Mouse (Mus musculus): ENCODE data around the gene Krt24. TPM values are rescaled to one million over a fixed set of nuclear protein-coding genes. Genes with fewer than 3 reads are reported as not detected.

Gene Krt24
- not detected in 2 replicates for polyA plus RNA-seq (2015; fragmentation: Nextera tagmentation; extraction: Ambion mirVana)

DNA sequence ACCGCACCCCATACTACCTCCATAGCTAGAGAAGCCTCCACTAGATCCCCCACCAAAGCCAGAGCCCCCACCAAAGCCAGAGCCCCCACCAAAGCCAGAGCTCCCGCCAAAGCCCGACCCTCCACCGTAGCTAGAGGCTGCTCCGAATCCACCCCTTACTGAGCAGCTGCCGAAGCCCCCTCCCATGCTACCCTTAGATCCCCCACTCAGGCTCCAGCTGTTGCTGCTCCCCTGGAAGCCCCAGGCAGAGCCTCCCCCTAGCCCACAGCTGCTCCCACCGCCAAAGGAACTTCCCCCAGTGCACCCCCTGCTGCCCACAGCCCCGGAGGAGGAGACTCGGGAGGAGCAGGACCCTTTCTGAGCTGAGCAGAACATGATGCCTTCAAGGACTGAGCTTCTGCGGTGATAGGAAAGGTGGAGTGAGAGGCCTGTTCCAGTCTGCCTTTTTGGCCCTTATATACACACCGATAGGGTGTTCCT is at the start of gene Krt24:
Krt24 (minus strand) TSS at position 430 of the 480 bp plus-strand sequence.
- H3K4me1 ChIP-seq (ENCODE audit: control insufficient read depth, low read depth, low read length) = no peaks in the 10 kb centered on the region
- ATAC-seq (ENCODE audit: low read depth) = no peak
- 49% methylated on average over 11 of the region's 11 CpGs for WGBS (ENCODE audit: insufficient replicate concordance)
- H3K36me3 ChIP-seq (ENCODE audit: control insufficient read depth, insufficient read depth) = no peaks in the 10 kb centered on the region
- H3K4me3 ChIP-seq (ENCODE audit: low read depth, low read length) = no peak within 1 kb of the TSS
- no peak within 1 kb of the TSS for H3K4me2 ChIP-seq (ENCODE audit: low read depth, low read length)
- no peak within 1 kb of the TSS for H3K27ac ChIP-seq (ENCODE audit: low read length)
- H3K9ac ChIP-seq (ENCODE audit: low read depth, low read length) = no peak within 1 kb of the TSS
- no peaks in the 10 kb centered on the region for H3K9me3 ChIP-seq (replicated peaks; ENCODE audit: control insufficient read depth, low read length)
- H3K27me3 ChIP-seq (ENCODE audit: control insufficient read depth, insufficient read depth, low read depth, low read length) = no peaks in the 10 kb centered on the region; the same call in 1 of the 2 replicates

GRCm38 (mm10) chr11:99333426-99333825 is 48.4 kb upstream of the Krt24 start:
- WGBS (ENCODE audit: insufficient replicate concordance) = 60% methylated on average over 13 of the region's 13 CpGs
- H3K27ac ChIP-seq (ENCODE audit: low read length) = no peak overlapping the region

DNA sequence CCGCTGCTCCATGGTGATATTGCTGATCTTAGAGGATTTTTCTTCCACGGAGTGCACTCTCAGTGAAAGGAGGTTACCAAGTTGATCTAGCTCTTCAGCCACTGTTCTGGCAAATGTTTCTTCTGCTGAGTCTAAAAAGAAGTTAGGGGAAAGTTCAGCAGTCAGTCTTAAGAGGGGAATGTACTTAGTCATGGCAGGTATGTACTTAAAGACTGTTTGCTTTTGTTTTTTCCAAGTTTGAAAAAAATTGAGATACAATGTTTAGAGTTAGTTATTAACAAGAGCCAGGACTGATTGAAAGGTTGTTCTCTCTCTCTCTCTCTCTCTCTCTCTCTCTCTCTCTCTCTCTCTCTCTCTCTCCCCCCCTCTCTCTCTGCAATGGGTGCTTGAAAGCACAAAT is 44.6 kb upstream of the Krt24 start:
- no peaks in the 10 kb centered on the region for H3K36me3 ChIP-seq (ENCODE audit: control insufficient read depth, insufficient read depth)
- no peak for ATAC-seq (ENCODE audit: low read depth)
- no peaks in the 10 kb centered on the region for H3K27me3 ChIP-seq (ENCODE audit: control insufficient read depth, insufficient read depth, low read depth, low read length)
- no peaks in the 10 kb centered on the region for H3K4me1 ChIP-seq (ENCODE audit: control insufficient read depth, low read depth, low read length)
- H3K4me3 ChIP-seq (ENCODE audit: low read depth, low read length) = no peak overlapping the region
- no peak overlapping the region for H3K4me2 ChIP-seq (ENCODE audit: low read depth, low read length)
- H3K27ac ChIP-seq (ENCODE audit: low read length) = no peak overlapping the region
- WGBS (ENCODE audit: insufficient replicate concordance) = 63% methylated on average over 2 of the region's 2 CpGs
- no peak overlapping the region for H3K9ac ChIP-seq (ENCODE audit: low read depth, low read length)
- H3K9me3 ChIP-seq (replicated peaks; ENCODE audit: control insufficient read depth, low read length) = no peaks in the 10 kb centered on the region

More at GRCm38 (mm10) chr11:99333426-99333825, 48.4 kb upstream of the Krt24 start:
- H3K4me3 ChIP-seq (ENCODE audit: low read depth, low read length) = no peak overlapping the region
- no peak overlapping the region for H3K9ac ChIP-seq (ENCODE audit: low read depth, low read length)
- no peaks in the 10 kb centered on the region for H3K9me3 ChIP-seq (replicated peaks; ENCODE audit: control insufficient read depth, low read length)
- H3K4me2 ChIP-seq (ENCODE audit: low read depth, low read length) = no peak overlapping the region
- no peaks in the 10 kb centered on the region for H3K4me1 ChIP-seq (ENCODE audit: control insufficient read depth, low read depth, low read length)
- H3K27me3 ChIP-seq (ENCODE audit: control insufficient read depth, insufficient read depth, low read depth, low read length) = no peaks in the 10 kb centered on the region
- no peak for ATAC-seq (ENCODE audit: low read depth)
- no peaks in the 10 kb centered on the region for H3K36me3 ChIP-seq (ENCODE audit: control insufficient read depth, insufficient read depth)

GRCm38 (mm10) chr11:99322851-99323250 is 37.8 kb upstream of the Krt24 start, which contains the start of gene Krt25:
Krt25 (minus strand) TSS chr11:99322951.
- 79% methylated on average over 11 of the region's 11 CpGs for WGBS (ENCODE audit: insufficient replicate concordance)

DNA sequence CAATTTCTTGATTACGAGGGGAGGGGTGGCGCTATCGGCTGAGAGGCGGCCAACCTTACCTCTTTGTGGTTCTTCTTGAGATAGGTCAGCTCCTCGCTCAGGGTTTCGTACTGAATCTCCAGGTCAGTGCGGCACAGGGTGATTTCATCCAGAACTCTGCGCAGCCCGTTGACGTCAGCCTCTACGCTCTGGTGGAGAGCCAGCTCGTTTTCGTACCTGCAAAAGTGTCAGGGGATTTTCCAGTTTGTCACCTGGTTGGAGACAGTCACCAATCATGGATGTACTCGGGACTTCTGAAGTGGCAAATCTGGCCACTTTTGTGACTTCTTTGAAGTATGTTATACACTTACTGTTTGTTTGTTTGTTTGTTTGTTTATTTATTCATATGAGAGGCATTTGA is 36.0 kb upstream of the Krt24 start:
- Histone ChIP-seq H3K27ac (ENCODE audit: low read length) (no peak overlapping the region), H3K4me1 (ENCODE audit: control insufficient read depth, low read depth, low read length) (no peaks in the 10 kb centered on the region), H3K4me2 (ENCODE audit: low read depth, low read length) (no peak overlapping the region), H3K9ac (ENCODE audit: low read depth, low read length) (no peak overlapping the region), H3K27me3 (ENCODE audit: control insufficient read depth, insufficient read depth, low read depth, low read length) (no peaks in the 10 kb centered on the region), H3K36me3 (ENCODE audit: control insufficient read depth, insufficient read depth) (no peaks in the 10 kb centered on the region), H3K4me3 (ENCODE audit: low read depth, low read length) (no peak overlapping the region), H3K9me3 (replicated peaks; ENCODE audit: control insufficient read depth, low read length) (no peaks in the 10 kb centered on the region)
- WGBS (ENCODE audit: insufficient replicate concordance) = 74% methylated on average over 14 of the region's 14 CpGs
- no peak for ATAC-seq (ENCODE audit: low read depth)

More at GRCm38 (mm10) chr11:99322851-99323250, 37.8 kb upstream of the Krt24 start, which contains the start of gene Krt25:
- no peak for ATAC-seq (ENCODE audit: low read depth)
- Histone ChIP-seq H3K4me3 (ENCODE audit: low read depth, low read length) (no peak within 1 kb of the TSS), H3K27me3 (ENCODE audit: control insufficient read depth, insufficient read depth, low read depth, low read length) (no peaks in the 10 kb centered on the region), H3K4me2 (ENCODE audit: low read depth, low read length) (no peak within 1 kb of the TSS), H3K36me3 (ENCODE audit: control insufficient read depth, insufficient read depth) (no peaks in the 10 kb centered on the region), H3K9me3 (replicated peaks; ENCODE audit: control insufficient read depth, low read length) (no peaks in the 10 kb centered on the region), H3K4me1 (ENCODE audit: control insufficient read depth, low read depth, low read length) (no peaks in the 10 kb centered on the region), H3K27ac (ENCODE audit: low read length) (no peak within 1 kb of the TSS), H3K9ac (ENCODE audit: low read depth, low read length) (no peak within 1 kb of the TSS)

DNA sequence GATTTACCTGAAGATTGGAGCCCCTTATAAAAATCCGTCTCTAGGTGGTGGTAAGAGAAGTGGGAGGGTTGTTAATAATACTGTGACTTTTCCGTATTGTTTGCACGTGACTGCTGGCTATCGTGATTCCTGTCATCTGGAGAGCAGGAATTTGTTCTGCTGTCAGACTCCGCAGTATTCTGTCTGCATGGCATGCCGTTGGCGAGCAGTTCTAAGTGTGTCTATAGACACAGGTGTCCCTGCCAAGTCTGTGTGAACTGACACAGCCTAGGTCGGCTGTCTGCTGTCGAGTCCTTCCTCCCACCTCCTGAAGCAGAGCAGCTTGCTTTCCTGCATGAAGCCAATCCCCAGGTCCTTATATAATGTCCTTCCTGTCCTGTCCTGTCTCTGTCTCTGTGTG is 34.1 kb upstream of the Krt24 start:
- Histone ChIP-seq H3K4me3 (ENCODE audit: low read depth, low read length) (no peak overlapping the region), H3K4me2 (ENCODE audit: low read depth, low read length) (no peak overlapping the region), H3K9ac (ENCODE audit: low read depth, low read length) (no peak overlapping the region), H3K36me3 (ENCODE audit: control insufficient read depth, insufficient read depth) (no peaks in the 10 kb centered on the region), H3K27ac (ENCODE audit: low read length) (no peak overlapping the region), H3K9me3 (replicated peaks; ENCODE audit: control insufficient read depth, low read length) (no peaks in the 10 kb centered on the region), H3K4me1 (ENCODE audit: control insufficient read depth, low read depth, low read length) (no peaks in the 10 kb centered on the region), H3K27me3 (ENCODE audit: control insufficient read depth, insufficient read depth, low read depth, low read length) (no peaks in the 10 kb centered on the region)
- WGBS (ENCODE audit: insufficient replicate concordance) = 53% methylated on average over 9 of the region's 9 CpGs
- ATAC-seq (ENCODE audit: low read depth) = no peak

DNA sequence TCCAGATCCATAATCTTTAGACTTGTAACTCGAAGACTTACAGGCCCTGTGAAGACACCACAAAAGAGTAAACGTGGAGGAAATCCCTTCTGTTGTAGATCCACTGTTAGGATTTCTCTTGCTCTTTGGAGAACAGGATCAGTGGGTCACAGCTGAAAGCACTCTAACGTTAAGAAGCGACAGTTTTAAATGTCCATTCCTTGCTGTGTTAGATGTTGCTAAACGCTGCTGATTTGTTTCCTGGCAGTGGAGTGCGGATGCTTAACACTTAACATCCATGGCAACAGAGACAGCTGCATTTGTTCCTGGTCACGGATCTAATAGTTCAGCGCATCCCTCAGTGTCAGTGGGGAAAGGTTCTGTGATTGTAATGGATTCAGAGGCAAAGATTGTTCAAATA is 31.5 kb upstream of the Krt24 start:
- no peak overlapping the region for H3K4me3 ChIP-seq (ENCODE audit: low read depth, low read length)
- H3K4me2 ChIP-seq (ENCODE audit: low read depth, low read length) = no peak overlapping the region
- WGBS (ENCODE audit: insufficient replicate concordance) = 64% methylated on average over 8 of the region's 8 CpGs
- no peak for ATAC-seq (ENCODE audit: low read depth)
- H3K4me1 ChIP-seq (ENCODE audit: control insufficient read depth, low read depth, low read length) = no peaks in the 10 kb centered on the region
- H3K36me3 ChIP-seq (ENCODE audit: control insufficient read depth, insufficient read depth) = no peaks in the 10 kb centered on the region
- no peaks in the 10 kb centered on the region for H3K27me3 ChIP-seq (ENCODE audit: control insufficient read depth, insufficient read depth, low read depth, low read length)
- H3K27ac ChIP-seq (ENCODE audit: low read length) = no peak overlapping the region
- H3K9me3 ChIP-seq (replicated peaks; ENCODE audit: control insufficient read depth, low read length) = no peaks in the 10 kb centered on the region
- H3K9ac ChIP-seq (ENCODE audit: low read depth, low read length) = no peak overlapping the region

DNA sequence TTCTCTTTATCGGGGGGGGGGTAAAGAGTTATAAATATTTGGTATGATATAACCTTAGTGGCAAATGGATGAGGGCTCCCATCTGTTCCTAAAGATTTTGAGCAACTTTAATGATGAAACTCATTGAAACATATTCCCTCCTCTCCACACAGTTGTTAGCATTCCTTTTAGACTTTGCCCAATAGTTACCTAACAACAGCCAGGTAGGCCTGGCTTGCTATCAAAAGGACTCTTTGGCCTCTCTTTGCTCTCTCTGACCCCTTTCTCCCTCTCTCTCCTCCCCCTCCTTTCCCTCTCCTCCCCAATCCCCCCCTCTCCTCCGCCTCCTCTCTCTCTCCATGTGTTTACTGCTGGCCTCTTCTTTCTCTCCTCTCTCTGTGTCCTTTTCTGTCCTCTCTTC is 29.5 kb upstream of the Krt24 start:
- H3K27ac ChIP-seq (ENCODE audit: low read length) = no peak overlapping the region
- H3K36me3 ChIP-seq (ENCODE audit: control insufficient read depth, insufficient read depth) = no peaks in the 10 kb centered on the region
- no peak overlapping the region for H3K9ac ChIP-seq (ENCODE audit: low read depth, low read length)
- H3K4me3 ChIP-seq (ENCODE audit: low read depth, low read length) = no peak overlapping the region
- H3K27me3 ChIP-seq (ENCODE audit: control insufficient read depth, insufficient read depth, low read depth, low read length) = no peaks in the 10 kb centered on the region
- no peaks in the 10 kb centered on the region for H3K4me1 ChIP-seq (ENCODE audit: control insufficient read depth, low read depth, low read length)
- no peaks in the 10 kb centered on the region for H3K9me3 ChIP-seq (replicated peaks; ENCODE audit: control insufficient read depth, low read length)
- peak; percentile 83 for ATAC-seq (ENCODE audit: low read depth)
- 60% methylated on average over 2 of the region's 2 CpGs for WGBS (ENCODE audit: insufficient replicate concordance)
- no peak overlapping the region for H3K4me2 ChIP-seq (ENCODE audit: low read depth, low read length)

- H3K9ac ChIP-seq (ENCODE audit: low read depth, low read length) = no peak overlapping the region
- no peak for ATAC-seq (ENCODE audit: low read depth)
- no peaks in the 10 kb centered on the region for H3K9me3 ChIP-seq (replicated peaks; ENCODE audit: control insufficient read depth, low read length)
- H3K4me2 ChIP-seq (ENCODE audit: low read depth, low read length) = no peak overlapping the region
- H3K27ac ChIP-seq (ENCODE audit: low read length) = no peak overlapping the region
- WGBS (ENCODE audit: insufficient replicate concordance) = 59% methylated on average over 1 of the region's 1 CpGs
- no peaks in the 10 kb centered on the region for H3K36me3 ChIP-seq (ENCODE audit: control insufficient read depth, insufficient read depth)
- H3K4me1 ChIP-seq (ENCODE audit: control insufficient read depth, low read depth, low read length) = no peaks in the 10 kb centered on the region
- H3K27me3 ChIP-seq (ENCODE audit: control insufficient read depth, insufficient read depth, low read depth, low read length) = no peaks in the 10 kb centered on the region
- H3K4me3 ChIP-seq (ENCODE audit: low read depth, low read length) = no peak overlapping the region
Measured at GRCm38 (mm10) chr11:99310882-99311281, 25.8 kb upstream of the Krt24 start.

Measured in liver, embryonic 16.5 days (tissue).